Mouse (Mus musculus): Measurements from ENCODE around the gene Hlcs. TPM values are rescaled to one million over a fixed set of nuclear protein-coding genes. Genes with fewer than 3 reads are reported as not detected.

Hlcs gene
- polyA plus RNA-seq, 1 experiment from 2014 or later: 9.1 TPM

- H3K4me2 ChIP-seq: no peak overlapping the region
- H3K27me3 ChIP-seq (replicated peaks): peaks cover 93% of the 10 kb centered on the region
- ATAC-seq (ENCODE audit: insufficient read depth, low FRiP score, low read depth): no peak
- no peak overlapping the region for H3K4me3 ChIP-seq (replicated peaks)
- 19% methylated on average over 8 of the region's 8 CpGs for WGBS
- H3K9ac ChIP-seq: no peak overlapping the region
- peaks cover 27% of the 10 kb centered on the region for H3K4me1 ChIP-seq
- H3K36me3 ChIP-seq: no peaks in the 10 kb centered on the region
- H3K9me3 ChIP-seq: no peaks in the 10 kb centered on the region
- no peak overlapping the region for H3K27ac ChIP-seq
These were observed 231.2 kb downstream of the Hlcs start for GRCm38 (mm10) chr16:94081996-94082708.

- no peak overlapping the region for H3K4me2 ChIP-seq
- no peaks in the 10 kb centered on the region for H3K9me3 ChIP-seq
- H3K9ac ChIP-seq: no peak overlapping the region
- H3K4me3 ChIP-seq (replicated peaks): no peak overlapping the region
- H3K4me1 ChIP-seq: peaks cover 23% of the 10 kb centered on the region
- 19% methylated on average over 5 of the region's 5 CpGs for WGBS
- H3K27ac ChIP-seq: no peak overlapping the region
- H3K27me3 ChIP-seq (replicated peaks): peaks cover 93% of the 10 kb centered on the region
- no peak for ATAC-seq (ENCODE audit: insufficient read depth, low FRiP score, low read depth)
- H3K36me3 ChIP-seq: no peaks in the 10 kb centered on the region
These were observed 231.8 kb downstream of the Hlcs start for GRCm38 (mm10) chr16:94081596-94081995.

GRCm38 (mm10) chr16:94079856-94080555, 233.4 kb downstream of the Hlcs start:
- peaks cover 12% of the 10 kb centered on the region for H3K4me1 ChIP-seq
- H3K9me3 ChIP-seq: no peaks in the 10 kb centered on the region
- H3K36me3 ChIP-seq: no peaks in the 10 kb centered on the region
- H3K4me2 ChIP-seq: no peak overlapping the region
- no peak overlapping the region for H3K4me3 ChIP-seq (replicated peaks)
- no peak overlapping the region for H3K27ac ChIP-seq
- no peak for ATAC-seq (ENCODE audit: insufficient read depth, low FRiP score, low read depth)
- no peak overlapping the region for H3K9ac ChIP-seq
- H3K27me3 ChIP-seq (replicated peaks): peaks cover 94% of the 10 kb centered on the region
- 6% methylated on average over 13 of the region's 13 CpGs for WGBS

- H3K4me3 ChIP-seq (replicated peaks): no peak overlapping the region
- 2% methylated on average over 47 of the region's 47 CpGs for WGBS
- no peak overlapping the region for H3K9ac ChIP-seq
These were observed 234.1 kb downstream of the Hlcs start for GRCm38 (mm10) chr16:94079075-94079855.

More at GRCm38 (mm10) chr16:94079075-94079855, 234.1 kb downstream of the Hlcs start:
- Histone ChIP-seq H3K36me3 (no peaks in the 10 kb centered on the region), H3K9me3 (no peaks in the 10 kb centered on the region), H3K27ac (no peak overlapping the region), H3K4me2 (peak overlapping the region; percentile 16; the same call in 1 of the 2 replicates), H3K27me3 (replicated peaks) (peaks cover 88% of the 10 kb centered on the region), H3K4me1 (peaks cover 7% of the 10 kb centered on the region; the same call in 1 of the 2 replicates)
- ATAC-seq (ENCODE audit: insufficient read depth, low FRiP score, low read depth): no peak

Small RNA genes lying within 50 kb of the gene (microRNA-seq; reads per million reads assigned to microRNA genes)
- not detected for gene Gm23062

Other genes starting within 250 kb of the Hlcs start
- 0.31 TPM in 2 replicates for gene Sim2, start 228.6 kb downstream of the Hlcs start, polyA plus RNA-seq (2015; fragmentation: Nextera tagmentation; extraction: Ambion mirVana)
- gene Ripply3, start 14.8 kb upstream of the Hlcs start, polyA plus RNA-seq (2015; fragmentation: Nextera tagmentation; extraction: Ambion mirVana): 7.6 and 7.9 TPM in 2 replicates
- 177 and 183 TPM in 2 replicates for gene Ttc3, start 57.0 kb upstream of the Hlcs start, polyA plus RNA-seq (2015; fragmentation: Nextera tagmentation; extraction: Ambion mirVana)
- gene Pigp, start 58.3 kb upstream of the Hlcs start, polyA plus RNA-seq (2015; fragmentation: Nextera tagmentation; extraction: Ambion mirVana): 121 and 126 TPM in 2 replicates
- gene Vps26c, start 213.3 kb upstream of the Hlcs start, polyA plus RNA-seq (2015; fragmentation: Nextera tagmentation; extraction: Ambion mirVana): 54.8 and 55.3 TPM in 2 replicates

Data from stomach, embryonic 15.5 days (tissue).